Mouse (Mus musculus) kidney, adult 2 months (tissue): ENCODE measurements around the gene Pram1. TPM values are rescaled to one million over a fixed set of nuclear protein-coding genes. Genes with fewer than 3 reads are reported as not detected.

Source experiments
- DNase-seq: peaks from one replicate; pipeline ENCODE4 v3.0.0; 2021
- H3K27ac ChIP-seq: fragments of 200-500 bp; 2 replicates; pipeline ENCODE4 v1.5.1; 2012; ENCODE audit warnings: low read depth, low read length, control low read depth, inconsistent platforms; ENCODE audit not compliant: insufficient read depth
- H3K27me3 ChIP-seq: fragments of 200-500 bp; replicated peaks from 2 replicates; pipeline ENCODE4 v1.6.1; 2012; ENCODE audit warnings: mild to moderate bottlenecking, moderate library complexity, low read length, inconsistent platforms; ENCODE audit not compliant: control insufficient read depth, insufficient read depth
- H3K36me3 ChIP-seq: fragments of 200-500 bp; 2 replicates; pipeline ENCODE4 v1.6.1; 2012; ENCODE audit warnings: mild to moderate bottlenecking, moderate library complexity, low read length, inconsistent platforms; ENCODE audit not compliant: control insufficient read depth, insufficient read depth
- H3K4me1 ChIP-seq: fragments of 200-500 bp; 2 replicates; pipeline ENCODE4 v1.6.1; 2011; ENCODE audit warnings: low read length; ENCODE audit not compliant: control insufficient read depth, insufficient read depth
- H3K4me3 ChIP-seq: fragments of 200-500 bp; 2 replicates; pipeline ENCODE4 v1.5.1; 2011; ENCODE audit warnings: mild to moderate bottlenecking, low read depth, low read length, control low read depth; ENCODE audit not compliant: insufficient read depth
- CTCF ChIP-seq: fragments of 200-500 bp; conservative IDR thresholded peaks from 2 replicates; pipeline ENCODE4 v1.5.1; 2011; ENCODE audit warnings: low read depth, mild to moderate bottlenecking, control low read depth, low read length, moderate library complexity, mixed read lengths; ENCODE audit not compliant: insufficient read depth, insufficient read length
- POLR2A ChIP-seq: fragments of 200-500 bp; IDR thresholded peaks from one replicate; pipeline ENCODE4 v1.6.1; 2011; ENCODE audit warnings: low read depth, low read length, control low read depth
- WGBS: fragments of 180-500 bp; shearing (Covaris S2); methylation state at CpG from one replicate; pipeline ENCODE4 v1.1.7; 2018; 5-methylcytosine and 5-hydroxymethylcytosine counted together
- polyA plus RNA-seq: library from polyadenylated mRNA; depleted of rRNA; stranded (reverse); fragments of >200 nt; gene quantifications from 2 replicates; pipeline ENCODE4 v1.2.3, GENCODE M21; 2012

Pram1 gene
- polyA plus RNA-seq, 1 experiment: 0.48 TPM

DNA sequence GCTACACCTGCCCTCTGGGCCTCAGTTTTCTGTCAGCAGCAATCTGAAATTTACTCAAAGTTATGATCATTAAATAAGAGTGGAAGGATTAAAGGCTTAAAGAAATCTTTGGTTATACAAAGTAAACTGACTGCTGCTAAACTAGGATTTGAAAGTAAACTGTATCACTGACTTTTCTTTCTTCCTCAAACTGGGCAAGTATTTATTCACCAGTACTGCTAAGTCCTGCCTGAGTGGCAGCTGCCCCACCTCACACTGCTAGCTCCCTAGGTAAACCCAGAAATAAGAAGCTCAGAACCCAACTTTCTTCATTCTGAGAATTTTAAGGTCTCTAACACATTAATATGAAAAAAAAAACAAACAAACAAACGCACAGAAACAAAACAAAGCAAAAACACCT is 36.0 kb downstream of the Pram1 start:
- Histone ChIP-seq H3K4me3 (no peak overlapping the region), H3K27ac (no peak overlapping the region), H3K36me3 (0 out of 2 replicates have a peak, but pooled peaks cover 2% of the 10 kb centered on the region), H3K4me1 (peaks cover 12% of the 10 kb centered on the region), H3K27me3 (no peaks in the 10 kb centered on the region)
- no peak for DNase-seq
- WGBS: 58% methylated on average over 1 of the region's 1 CpGs
- TF ChIP-seq CTCF: no peak
- TF ChIP-seq POLR2A: no peak

- no peak overlapping the region for H3K4me3 ChIP-seq
- peaks cover 8% of the 10 kb centered on the region for H3K4me1 ChIP-seq
- TF ChIP-seq CTCF (no peak), POLR2A (no peak)
- peak; percentile 61 for DNase-seq
- H3K27me3 ChIP-seq: no peaks in the 10 kb centered on the region
- 0 out of 2 replicates have a peak, but pooled peaks cover 2% of the 10 kb centered on the region for H3K36me3 ChIP-seq
- no peak overlapping the region for H3K27ac ChIP-seq
Measured at GRCm38 (mm10) chr17:33675452-33675851, 37.6 kb downstream of the Pram1 start.

GRCm38 (mm10) chr17:33676086-33676485 is 38.2 kb downstream of the Pram1 start:
- TF ChIP-seq CTCF (no peak), POLR2A (no peak)

GRCm38 (mm10) chr17:33678771-33679170 is 40.9 kb downstream of the Pram1 start:
- no peak for TF ChIP-seq POLR2A
- TF ChIP-seq CTCF: no peak
- Histone ChIP-seq H3K27ac (no peak overlapping the region), H3K36me3 (0 out of 2 replicates have a peak, but pooled peaks cover 2% of the 10 kb centered on the region), H3K4me3 (no peak overlapping the region), H3K27me3 (no peaks in the 10 kb centered on the region), H3K4me1 (peaks cover 18% of the 10 kb centered on the region)
- DNase-seq: no peak

More at GRCm38 (mm10) chr17:33676086-33676485, 38.2 kb downstream of the Pram1 start:
- peaks cover 8% of the 10 kb centered on the region for H3K4me1 ChIP-seq
- no peaks in the 10 kb centered on the region for H3K27me3 ChIP-seq
- 0 out of 2 replicates have a peak, but pooled peaks cover 2% of the 10 kb centered on the region for H3K36me3 ChIP-seq
- H3K27ac ChIP-seq: no peak overlapping the region
- 69% methylated on average over 2 of the region's 2 CpGs for WGBS
- H3K4me3 ChIP-seq: no peak overlapping the region
- peak; percentile 11 for DNase-seq

DNA sequence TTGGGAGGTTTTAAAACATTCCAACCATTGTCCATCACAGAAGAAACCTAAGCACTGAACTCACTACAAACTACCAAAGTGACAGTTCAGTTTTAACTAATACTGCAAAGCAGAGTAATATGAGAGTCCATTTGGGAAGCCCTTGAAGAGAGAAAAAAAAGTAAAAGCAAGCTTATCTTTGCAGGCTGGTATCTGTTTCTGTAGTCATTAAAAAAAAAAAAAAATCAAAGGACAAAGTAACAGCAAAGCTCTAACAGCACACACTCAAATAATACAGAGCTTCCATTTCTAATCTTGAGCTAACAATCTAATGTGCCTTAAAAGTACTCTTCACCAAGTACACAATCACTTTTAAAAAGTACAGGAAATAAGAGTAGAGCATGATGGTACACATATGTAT is 43.9 kb downstream of the Pram1 start:
- H3K4me1 ChIP-seq: peaks cover 22% of the 10 kb centered on the region
- H3K36me3 ChIP-seq: no peaks in the 10 kb centered on the region
- TF ChIP-seq POLR2A (no peak), CTCF (no peak)
- DNase-seq: no peak
- no peaks in the 10 kb centered on the region for H3K27me3 ChIP-seq
- H3K27ac ChIP-seq: no peak overlapping the region
- H3K4me3 ChIP-seq: no peak overlapping the region

DNA sequence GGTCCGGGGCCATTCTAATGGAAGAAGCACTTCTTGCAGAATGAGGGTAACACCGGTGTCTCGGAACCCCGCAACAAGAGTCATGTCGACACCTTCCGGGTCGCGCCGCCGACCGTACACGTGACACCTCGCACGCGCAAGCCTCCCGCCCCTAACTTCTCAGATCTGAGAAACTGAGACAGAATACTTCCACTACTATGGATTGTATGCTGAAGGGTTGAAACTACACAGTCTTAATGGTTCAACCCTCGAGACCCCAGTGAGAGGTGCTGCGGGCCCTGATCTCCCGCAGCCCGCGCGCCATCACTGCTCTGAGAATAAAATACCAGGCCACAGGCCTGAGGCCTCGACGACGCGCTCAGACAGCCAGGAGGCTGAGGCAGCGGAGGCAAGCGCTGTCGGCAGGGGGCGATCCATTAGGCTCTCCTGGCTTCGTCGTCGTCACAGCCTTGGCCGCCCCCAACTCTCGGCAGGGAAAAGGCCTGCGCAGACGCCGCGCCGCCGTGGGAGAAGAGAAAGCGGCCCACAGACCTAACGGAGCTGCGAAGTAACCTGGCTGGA is 46.9 kb downstream of the Pram1 start:
- Histone ChIP-seq H3K27me3 (no peaks in the 10 kb centered on the region), H3K36me3 (no peaks in the 10 kb centered on the region), H3K27ac (peak overlapping the region; percentile 89), H3K4me1 (peaks cover 19% of the 10 kb centered on the region), H3K4me3 (peak overlapping the region; percentile 75)
- peak; percentile 37 for TF ChIP-seq CTCF
- no peak for TF ChIP-seq POLR2A
- peak; percentile 70 for DNase-seq
- under 1% methylated on average over 44 of the region's 44 CpGs for WGBS

DNA sequence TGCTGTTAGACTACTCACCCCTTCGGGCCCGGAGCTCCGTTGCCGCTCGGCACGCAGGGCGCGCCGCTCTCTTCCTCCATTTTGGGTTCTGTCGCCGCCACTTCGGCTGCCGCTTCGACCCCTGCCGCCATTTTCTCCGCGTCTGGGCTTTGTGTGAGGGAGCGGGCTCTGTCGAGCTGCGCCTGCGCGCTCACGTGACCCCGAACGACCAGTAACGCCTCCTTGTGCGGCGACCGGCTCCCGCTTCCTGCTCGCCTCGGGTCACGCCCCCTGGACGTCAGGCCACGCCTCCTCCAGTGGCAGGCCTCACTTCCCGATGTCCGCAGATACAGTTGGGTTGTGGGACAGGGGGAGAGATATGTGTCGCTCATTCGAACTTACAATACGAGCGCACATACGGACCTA is 47.4 kb downstream of the Pram1 start:
- Histone ChIP-seq H3K4me1 (peaks cover 19% of the 10 kb centered on the region), H3K27ac (peak overlapping the region; percentile 89), H3K36me3 (no peaks in the 10 kb centered on the region), H3K4me3 (peak overlapping the region; percentile 75), H3K27me3 (no peaks in the 10 kb centered on the region)
- DNase-seq: peak; percentile 99
- under 1% methylated on average over 42 of the region's 42 CpGs for whole genome bisulfite sequencing
- TF ChIP-seq CTCF: no peak
- TF ChIP-seq POLR2A: peak; percentile 86
